Comparison of ENCODE assay signal across 34 mouse cellular contexts in genomic region chr2:163061203-163062118, GRCm38 (mm10). TPM values are rescaled to one million over a fixed set of nuclear protein-coding genes. Genes with fewer than 3 reads are reported as not detected.
A peak's percentile ranks its signal among the peaks of the same experiment; 100 is the strongest.
DNase-seq lines count a peak whose midpoint lies in the region; ATAC-seq and TF ChIP-seq lines count a peak whose summit lies in the region.
"Had no signal": no experiment of that assay in that cellular context is flagged by ENCODE, and none has a peak within 500 bp of the region (broad histone marks: within the 10 kb centered on the region; RNA-seq: fewer than 3 reads in every experiment).

No protein-coding gene starts in this region.

- no peak for DNase-seq in limb, embryonic 10.5 days (ENCODE audit: low spot score)
- peak; percentile 65 for DNase-seq in R1 (ENCODE audit: low read depth, low spot score)
- no peak for DNase-seq in left cerebral cortex, postnatal 25 days (ENCODE audit: low spot score in 2 of 2)
- DNase-seq in gastrocnemius, adult 18-20 months (ENCODE audit: low spot score): no peak
- no peak for DNase-seq in cerebellum, adult 8-10 months
- DNase-seq: adrenal gland, postnatal 10 days; cerebellum, adult 9-10 months; gastrocnemius, postnatal 10 days; heart, adult 11 months; heart, postnatal 10 days; kidney, postnatal 4 days; left cerebral cortex, postnatal 4 days; lung, postnatal 36 days; right cerebral cortex, postnatal 14 days; thymus, postnatal 25 days had no signal

- H3K27ac ChIP-seq in limb, embryonic 12.5 days: no peak overlapping the region
- H3K27ac ChIP-seq in limb, embryonic 10.5 days: no peak overlapping the region
- H3K27ac ChIP-seq in ES-Bruce4 (ENCODE audit: insufficient read depth, low read length): peak overlapping the region; percentile 78
- H3K27ac ChIP-seq: embryonic facial prominence, embryonic 15.5 days; hindbrain, postnatal 0 days; kidney, embryonic 15.5 days; left cerebral cortex, adult 2 months; liver, embryonic 14.5 days; lung, embryonic 15.5 days; midbrain, embryonic 12.5 days had no signal

- H3K9me3 ChIP-seq in limb, embryonic 12.5 days: no peaks in the 10 kb centered on the region
- no peaks in the 10 kb centered on the region for H3K9me3 ChIP-seq in limb, embryonic 10.5 days (replicated peaks)
- no peaks in the 10 kb centered on the region for H3K9me3 ChIP-seq in ES-Bruce4 (replicated peaks; ENCODE audit: control insufficient read depth, insufficient read depth, low read length, poor library complexity, severe bottlenecking)
- H3K9me3 ChIP-seq: embryonic facial prominence, embryonic 15.5 days; kidney, embryonic 15.5 days; lung, embryonic 15.5 days; midbrain, embryonic 12.5 days had no signal

- no peak for TF ChIP-seq POLR2A in ES-Bruce4 (IDR thresholded peaks at IDR 0.05; ENCODE audit: insufficient read depth, low read length)

- no peak for ATAC-seq in limb, embryonic 12.5 days (ENCODE audit: insufficient number of reproducible peaks, insufficient read depth, low FRiP score, low TSS enrichment, low read depth)
- peak; percentile 66 for ATAC-seq in megakaryocyte, adult 5-6 weeks (ENCODE audit: poor library complexity, severe bottlenecking)
- ATAC-seq: activated CD4-positive, CD25-positive, alpha-beta regulatory T cell, adult 4 months; CD4-positive, CD25-positive, alpha-beta regulatory T cell, adult 4 months; forebrain, embryonic 14.5 days; hindbrain, postnatal 0 days; intestine, embryonic 16.5 days; Patski had no signal

- H3K4me1 ChIP-seq in limb, embryonic 12.5 days (replicated peaks): no peaks in the 10 kb centered on the region
- no peaks in the 10 kb centered on the region for H3K4me1 ChIP-seq in limb, embryonic 10.5 days
- peaks cover 7% of the 10 kb centered on the region for H3K4me1 ChIP-seq in ES-Bruce4 (ENCODE audit: control insufficient read depth, insufficient read depth, low read length)
- H3K4me1 ChIP-seq: embryonic facial prominence, embryonic 15.5 days; kidney, embryonic 15.5 days; midbrain, embryonic 12.5 days had no signal

- intact Hi-C loops in left cerebral cortex, postnatal 25 days (cut with DNase I): no loop called here

- peaks cover 38% of the 10 kb centered on the region for H3K36me3 ChIP-seq in limb, embryonic 12.5 days
- peaks cover 69% of the 10 kb centered on the region for H3K36me3 ChIP-seq in limb, embryonic 10.5 days
- H3K36me3 ChIP-seq in ES-Bruce4 (ENCODE audit: control insufficient read depth, insufficient read depth, low read length, poor library complexity, severe bottlenecking): peaks cover 68% of the 10 kb centered on the region

- TF ChIP-seq CTCF in ES-Bruce4 (IDR thresholded peaks at IDR 0.05; ENCODE audit: low read depth, low read length): no peak

- WGBS in limb, embryonic 12.5 days: 82% methylated on average over 8 of the region's 8 CpGs
- WGBS in limb, embryonic 10.5 days: 86% methylated on average over 8 of the region's 8 CpGs

- no peak overlapping the region for H3K4me3 ChIP-seq in limb, embryonic 12.5 days (replicated peaks)
- H3K4me3 ChIP-seq in limb, embryonic 10.5 days: no peak overlapping the region
- H3K4me3 ChIP-seq in ES-Bruce4 (ENCODE audit: low read depth, low read length): peak overlapping the region; percentile 46
- H3K4me3 ChIP-seq: embryonic facial prominence, embryonic 15.5 days; kidney, embryonic 15.5 days; left cerebral cortex, adult 2 months; lung, embryonic 15.5 days; midbrain, embryonic 12.5 days had no signal

- no peaks in the 10 kb centered on the region for H3K27me3 ChIP-seq in limb, embryonic 12.5 days
- no peaks in the 10 kb centered on the region for H3K27me3 ChIP-seq in limb, embryonic 10.5 days (ENCODE audit: low read depth, poor library complexity, severe bottlenecking)
- no peaks in the 10 kb centered on the region for H3K27me3 ChIP-seq in ES-Bruce4 (ENCODE audit: control insufficient read depth, insufficient read depth, low read length, poor library complexity, severe bottlenecking)
- H3K27me3 ChIP-seq: embryonic facial prominence, embryonic 15.5 days; kidney, embryonic 15.5 days; lung, embryonic 15.5 days; midbrain, embryonic 12.5 days; Patski had no signal

- H3K4me2 ChIP-seq in limb, embryonic 12.5 days: no peak overlapping the region
- H3K4me2 ChIP-seq: embryonic facial prominence, embryonic 15.5 days; heart, embryonic 11.5 days; kidney, embryonic 15.5 days; lung, embryonic 15.5 days; midbrain, embryonic 12.5 days had no signal

- peak; percentile 70; the same call in 1 of the 2 replicates for TF ChIP-seq EP300 in ES-Bruce4 (IDR thresholded peaks at IDR 0.05; ENCODE audit: insufficient read depth, low read depth, low read length)

- 0 out of 2 replicates have a peak overlapping the region, but pooled peaks have one; percentile 31 for H3K9ac ChIP-seq in limb, embryonic 12.5 days (replicated peaks)
- H3K9ac ChIP-seq in ES-Bruce4 (ENCODE audit: low read depth, poor library complexity, severe bottlenecking): peak overlapping the region; percentile 96
- H3K9ac ChIP-seq: embryonic facial prominence, embryonic 15.5 days; kidney, embryonic 15.5 days; liver, embryonic 14.5 days; lung, embryonic 15.5 days; midbrain, embryonic 12.5 days had no signal

RNA-seq across cellular contexts. Expression of gene Mybl2, which starts 7.0 kb away (rescaled TPM):
- polyA plus RNA-seq in limb, embryonic 12.5 days (2016; fragmentation: Nextera tagmentation; extraction: Ambion mirVana): 39.1 and 39.2 TPM in 2 replicates
- polyA plus RNA-seq in limb, embryonic 10.5 days (2016; fragmentation: Nextera tagmentation; extraction: Ambion mirVana): 47.5 and 55.1 TPM in 2 replicates
- polyA plus RNA-seq in ES-Bruce4 (2011; ENCODE audit: insufficient read depth, insufficient read length, low read depth, missing spikeins): 471 and 519 TPM in 2 replicates
- total RNA-seq in megakaryocyte, adult 5-6 weeks (2015): 9.0 and 13.6 TPM in 2 replicates
- total RNA-seq in megakaryocyte, adult 5-6 weeks (2017): 21.9 and 33.7 TPM in 2 replicates
- total RNA-seq in left cerebral cortex, postnatal 25 days (2021): 1 to 10 TPM; 1.1 to 1.4 TPM
- under 1 TPM; 0.12 to 0.25 TPM for total RNA-seq in gastrocnemius, adult 18-20 months (2021)
- total RNA-seq: monocyte, adult 5-6 weeks had no signal

RNA-seq across cellular contexts. Expression of gene Gtsf1l, which starts 26.2 kb away (rescaled TPM):
- not detected in 2 replicates for polyA plus RNA-seq in limb, embryonic 12.5 days (2016; fragmentation: Nextera tagmentation; extraction: Ambion mirVana)
- not detected in 2 replicates for polyA plus RNA-seq in limb, embryonic 10.5 days (2016; fragmentation: Nextera tagmentation; extraction: Ambion mirVana)
- polyA plus RNA-seq in ES-Bruce4 (2011; ENCODE audit: insufficient read depth, insufficient read length, low read depth, missing spikeins): 34.9 and 36.3 TPM in 2 replicates
- not detected in 2 replicates for total RNA-seq in megakaryocyte, adult 5-6 weeks (2015)
- not detected in 2 replicates for total RNA-seq in megakaryocyte, adult 5-6 weeks (2017)
- total RNA-seq in left cerebral cortex, postnatal 25 days (2021): not detected
- total RNA-seq in gastrocnemius, adult 18-20 months (2021): not detected
- total RNA-seq: adrenal gland, postnatal 10 days; gastrocnemius, postnatal 10 days; heart, postnatal 10 days; hindbrain, postnatal 0 days; left cerebral cortex, adult 2 months; left cerebral cortex, postnatal 4 days; monocyte, adult 5-6 weeks had no signal
- polyA plus RNA-seq: activated CD4-positive, CD25-positive, alpha-beta regulatory T cell, adult 4 months; brain, embryonic 14.5 days; CD4-positive, CD25-positive, alpha-beta regulatory T cell, adult 4 months; heart, embryonic 11.5 days; hindbrain, postnatal 0 days; intestine, embryonic 16.5 days; kidney, embryonic 15.5 days; liver, embryonic 14.5 days; lung, embryonic 15.5 days; midbrain, embryonic 12.5 days; Patski; stomach, embryonic 14.5 days had no signal

RNA-seq across cellular contexts. Expression of gene Ift52, which starts 44.3 kb away (rescaled TPM):
- 55.0 and 59.3 TPM in 2 replicates for polyA plus RNA-seq in limb, embryonic 12.5 days (2016; fragmentation: Nextera tagmentation; extraction: Ambion mirVana)
- polyA plus RNA-seq in limb, embryonic 10.5 days (2016; fragmentation: Nextera tagmentation; extraction: Ambion mirVana): 46.5 and 51.5 TPM in 2 replicates
- polyA plus RNA-seq in ES-Bruce4 (2011; ENCODE audit: insufficient read depth, insufficient read length, low read depth, missing spikeins): 62.6 and 69.4 TPM in 2 replicates
- 23.9 and 28.0 TPM in 2 replicates for total RNA-seq in megakaryocyte, adult 5-6 weeks (2015)
- 11.9 and 17.2 TPM in 2 replicates for total RNA-seq in megakaryocyte, adult 5-6 weeks (2017)
- total RNA-seq in left cerebral cortex, postnatal 25 days (2021): 10 to 100 TPM; 31.2 to 33.9 TPM
- total RNA-seq in gastrocnemius, adult 18-20 months (2021): 10 to 100 TPM; 15.7 to 16.7 TPM

Comparison
In these comparisons a context has a peak if more than half of its experiments do, and no peak if none do; other contexts are left out.
1. RNA of gene Mybl2, which starts 7.0 kb away (total RNA-seq): 9.0 to 33.7 TPM in megakaryocyte, adult 5-6 weeks; 1.1 to 1.4 TPM in left cerebral cortex, postnatal 25 days and 0.12 to 0.25 TPM in gastrocnemius, adult 18-20 months; every median in the first group is over 4 times any median in the second.